Mouse (Mus musculus) hindbrain, embryonic 10.5 days (tissue): ENCODE data around the gene Cemip2. TPM values are rescaled to one million over a fixed set of nuclear protein-coding genes. Genes with fewer than 3 reads are reported as not detected.
A peak's percentile ranks its signal among the peaks of the same experiment; 100 is the strongest.
"Not testable (repeated sequence)": the region's sequence is repeated elsewhere in the genome, so short reads cannot be mapped to it uniquely, and the experiment has no call there.

Experiments
- DNase-seq: peaks from one replicate; pipeline ENCODE4 v3.0.0-alpha.2; 2017; ENCODE audit warnings: low spot score
- H3K27ac ChIP-seq: fragments of 300-500 bp; sonication (generic); 2 replicates; pipeline ENCODE4 v1.5.1; 2016; ENCODE audit warnings: mild to moderate bottlenecking, moderate library complexity
- H3K27me3 ChIP-seq: fragments of 300-500 bp; sonication (generic); 2 replicates; pipeline ENCODE4 v1.6.1; 2016; ENCODE audit warnings: mild to moderate bottlenecking; ENCODE audit not compliant: poor library complexity, insufficient read depth, severe bottlenecking
- H3K36me3 ChIP-seq: fragments of 300-500 bp; sonication (generic); 2 replicates; pipeline ENCODE4 v1.6.1; 2016; ENCODE audit warnings: mild to moderate bottlenecking, moderate library complexity
- H3K4me1 ChIP-seq: fragments of 300-500 bp; sonication (generic); replicated peaks from 2 replicates; pipeline ENCODE4 v1.6.1; 2016; ENCODE audit warnings: mild to moderate bottlenecking
- H3K4me3 ChIP-seq: fragments of 300-500 bp; sonication (generic); 2 replicates; pipeline ENCODE4 v1.5.1; 2016; ENCODE audit warnings: mild to moderate bottlenecking, moderate library complexity
- H3K9me3 ChIP-seq: fragments of 300-500 bp; sonication (generic); 2 replicates; pipeline ENCODE4 v1.6.1; 2016; ENCODE audit warnings: mild to moderate bottlenecking, moderate library complexity
- WGBS: fragments of 180-500 bp; shearing (Covaris S2); methylation state at CpG from one replicate; pipeline ENCODE4 v1.1.7; 2016; 5-methylcytosine and 5-hydroxymethylcytosine counted together
- polyA plus RNA-seq: library from polyadenylated mRNA; unstranded; fragments of >200 nt; fragmentation: Nextera tagmentation; extraction: Ambion mirVana; gene quantifications from 2 replicates; pipeline ENCODE4 v1.2.1, GENCODE M21; 2016

Cemip2 gene
- polyA plus RNA-seq, 1 experiment from 2014 or later: 86.4 TPM

GRCm38 (mm10) chr19:21865242-21866055, 87.3 kb downstream of the Cemip2 start:
- no peak for DNase-seq
- H3K27ac ChIP-seq: no peak overlapping the region
- no peaks in the 10 kb centered on the region for H3K4me1 ChIP-seq
- H3K4me3 ChIP-seq: no peak overlapping the region
- H3K27me3 ChIP-seq: no peaks in the 10 kb centered on the region
- no peaks in the 10 kb centered on the region for H3K9me3 ChIP-seq
- whole genome bisulfite sequencing: 89% methylated on average over 7 of the region's 7 CpGs
- peaks cover 12% of the 10 kb centered on the region for H3K36me3 ChIP-seq

DNA sequence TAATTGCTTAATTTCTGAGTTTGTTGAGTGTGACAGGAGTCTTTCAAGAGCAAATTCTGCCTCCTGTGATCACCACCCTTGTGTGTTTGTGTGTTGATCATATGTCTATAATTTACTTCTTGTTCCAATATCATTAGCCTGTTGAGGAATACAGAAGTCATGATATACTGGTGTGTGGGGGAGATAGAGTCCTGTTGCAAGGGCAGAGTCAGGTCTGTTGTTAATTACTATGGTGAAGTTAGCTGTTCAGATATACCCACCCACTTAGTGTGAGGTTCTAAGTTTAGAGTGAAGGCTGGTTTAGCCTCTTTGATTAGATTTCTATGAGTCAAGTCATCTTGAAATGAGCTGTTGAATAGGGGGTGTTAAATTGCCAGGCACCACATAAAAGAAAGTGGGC, 88.0 kb downstream of the Cemip2 start:
- no peaks in the 10 kb centered on the region for H3K27me3 ChIP-seq
- H3K4me1 ChIP-seq: no peaks in the 10 kb centered on the region
- no peak overlapping the region for H3K4me3 ChIP-seq
- no peak for DNase-seq
- no peak overlapping the region for H3K27ac ChIP-seq
- H3K36me3 ChIP-seq: peaks cover 6% of the 10 kb centered on the region
- no peaks in the 10 kb centered on the region for H3K9me3 ChIP-seq

- H3K9me3 ChIP-seq, H3K27me3 ChIP-seq, H3K36me3 ChIP-seq, H3K27ac ChIP-seq, H3K4me1 ChIP-seq, H3K4me3 ChIP-seq, DNase-seq: not testable (repeated sequence)
- 92% methylated on average over 4 of the region's 4 CpGs for WGBS
These were observed 88.6 kb downstream of the Cemip2 start for GRCm38 (mm10) chr19:21866756-21867155.

- no peaks in the 10 kb centered on the region for H3K36me3 ChIP-seq
- WGBS: 84% methylated on average over 2 of the region's 2 CpGs
These were observed 90.3 kb downstream of the Cemip2 start for GRCm38 (mm10) chr19:21868471-21868870.

GRCm38 (mm10) chr19:21882110-21882940, 104.2 kb downstream of the Cemip2 start:
- Histone ChIP-seq H3K9me3 (no peaks in the 10 kb centered on the region), H3K27me3 (no peaks in the 10 kb centered on the region), H3K4me3 (no peak overlapping the region), H3K27ac (peak overlapping the region; percentile 64), H3K4me1 (peaks cover 22% of the 10 kb centered on the region), H3K36me3 (no peaks in the 10 kb centered on the region)
- peak; percentile 30 for DNase-seq
- 12% methylated on average over 8 of the region's 8 CpGs for WGBS

More at GRCm38 (mm10) chr19:21868471-21868870, 90.3 kb downstream of the Cemip2 start:
- H3K27ac ChIP-seq: no peak overlapping the region
- H3K9me3 ChIP-seq: no peaks in the 10 kb centered on the region
- no peaks in the 10 kb centered on the region for H3K4me1 ChIP-seq
- H3K4me3 ChIP-seq: no peak overlapping the region
- H3K27me3 ChIP-seq: no peaks in the 10 kb centered on the region
- no peak for DNase-seq

- Histone ChIP-seq H3K4me1 (peaks cover 22% of the 10 kb centered on the region), H3K9me3 (no peaks in the 10 kb centered on the region), H3K27me3 (no peaks in the 10 kb centered on the region), H3K27ac (0 out of 2 replicates have a peak overlapping the region, but pooled peaks have one; percentile 64), H3K36me3 (no peaks in the 10 kb centered on the region), H3K4me3 (no peak overlapping the region)
- no peak for DNase-seq
- WGBS: 80% methylated on average over 3 of the region's 3 CpGs
These were observed 104.9 kb downstream of the Cemip2 start for GRCm38 (mm10) chr19:21883053-21883452.

- Histone ChIP-seq H3K9me3 (no peaks in the 10 kb centered on the region), H3K4me3 (no peak overlapping the region), H3K27me3 (no peaks in the 10 kb centered on the region), H3K4me1 (peaks cover 22% of the 10 kb centered on the region), H3K36me3 (no peaks in the 10 kb centered on the region), H3K27ac (no peak overlapping the region)
- no peak for DNase-seq
- WGBS: 72% methylated on average over 2 of the region's 2 CpGs
These were observed 105.8 kb downstream of the Cemip2 start for GRCm38 (mm10) chr19:21883922-21884321.

DNA sequence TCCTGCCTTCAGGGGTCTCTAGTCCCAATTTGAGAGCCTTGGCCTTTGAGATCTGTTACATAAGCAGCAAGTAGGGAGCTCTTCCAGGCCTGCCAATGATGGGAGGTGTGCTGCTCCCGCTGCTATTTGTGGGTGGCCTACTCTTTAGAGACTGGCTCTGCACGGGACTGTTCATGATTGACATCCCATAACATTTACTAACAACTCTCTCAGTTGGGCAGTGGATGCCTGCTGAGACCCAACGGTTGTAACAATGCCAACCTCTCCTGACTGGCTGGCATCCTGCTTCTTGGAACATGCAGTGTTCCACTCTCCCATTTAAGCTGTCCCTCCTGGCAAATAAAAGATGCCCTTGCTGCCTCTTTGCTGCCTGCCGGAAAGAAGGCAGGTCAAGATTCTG, 106.2 kb downstream of the Cemip2 start:
- no peak overlapping the region for H3K4me3 ChIP-seq
- H3K4me1 ChIP-seq: peaks cover 22% of the 10 kb centered on the region
- no peak overlapping the region for H3K27ac ChIP-seq
- no peaks in the 10 kb centered on the region for H3K9me3 ChIP-seq
- no peaks in the 10 kb centered on the region for H3K27me3 ChIP-seq
- no peak for DNase-seq
- 34% methylated on average over 4 of the region's 4 CpGs for WGBS
- no peaks in the 10 kb centered on the region for H3K36me3 ChIP-seq

DNA sequence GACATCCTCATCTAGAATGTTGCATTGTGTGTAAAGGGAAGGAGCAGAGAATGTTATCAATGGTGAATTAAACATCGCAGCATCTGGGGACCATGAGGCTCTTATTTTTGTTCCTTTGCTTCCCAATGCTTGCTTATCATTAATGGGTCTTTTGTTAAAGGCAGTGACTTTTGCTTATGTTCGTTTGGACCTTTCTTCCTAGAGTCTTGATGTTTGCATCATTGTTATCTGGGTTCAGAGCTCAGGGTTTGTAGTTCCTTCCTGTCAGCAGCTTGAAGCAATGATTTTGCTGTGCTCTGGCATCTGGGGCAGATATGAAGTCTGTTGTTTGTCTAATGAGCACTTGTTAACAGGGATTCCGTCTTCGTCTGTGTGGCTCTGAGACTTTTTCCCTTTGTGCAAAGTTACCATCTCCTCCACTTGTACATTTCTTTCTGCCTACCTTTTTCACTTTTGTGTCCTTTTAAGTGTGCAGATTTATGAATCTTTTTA, 108.1 kb downstream of the Cemip2 start:
- no peaks in the 10 kb centered on the region for H3K36me3 ChIP-seq
- H3K27me3 ChIP-seq: no peaks in the 10 kb centered on the region
- no peaks in the 10 kb centered on the region for H3K9me3 ChIP-seq
- no peak overlapping the region for H3K27ac ChIP-seq
- H3K4me3 ChIP-seq: no peak overlapping the region
- 82% methylated on average over 4 of the region's 4 CpGs for WGBS
- no peak for DNase-seq
- H3K4me1 ChIP-seq: peaks cover 22% of the 10 kb centered on the region

DNA sequence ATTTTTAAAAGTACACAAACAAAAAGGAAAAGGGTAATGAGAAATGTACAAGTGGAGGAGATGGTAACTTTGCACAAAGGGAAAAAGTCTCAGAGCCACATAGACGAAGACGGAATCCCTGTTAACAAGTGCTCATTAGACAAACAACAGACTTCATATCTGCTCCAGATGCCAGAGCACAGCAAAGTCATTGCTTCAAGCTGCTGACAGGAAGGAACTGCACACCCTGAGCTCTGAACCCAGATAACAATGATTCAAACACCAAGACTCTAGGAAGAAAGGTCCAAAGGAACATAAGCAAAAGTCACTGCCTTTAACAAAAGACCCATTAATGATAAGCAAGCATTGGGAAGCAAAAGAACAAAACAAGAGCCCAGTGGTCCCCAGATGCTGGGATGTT, 112.6 kb downstream of the Cemip2 start:
- no peaks in the 10 kb centered on the region for H3K9me3 ChIP-seq
- no peaks in the 10 kb centered on the region for H3K27me3 ChIP-seq
- no peak for DNase-seq
- H3K27ac ChIP-seq: no peak overlapping the region
- no peaks in the 10 kb centered on the region for H3K36me3 ChIP-seq
- no peak overlapping the region for H3K4me3 ChIP-seq
- 90% methylated on average over 2 of the region's 2 CpGs for WGBS
- no peaks in the 10 kb centered on the region for H3K4me1 ChIP-seq

- H3K36me3 ChIP-seq: no peaks in the 10 kb centered on the region
- WGBS: 92% methylated on average over 3 of the region's 3 CpGs
- H3K4me3 ChIP-seq: no peak overlapping the region
- no peaks in the 10 kb centered on the region for H3K27me3 ChIP-seq
- H3K4me1 ChIP-seq: no peaks in the 10 kb centered on the region
- no peaks in the 10 kb centered on the region for H3K9me3 ChIP-seq
- no peak for DNase-seq
- no peak overlapping the region for H3K27ac ChIP-seq
These were observed 116.7 kb downstream of the Cemip2 start for GRCm38 (mm10) chr19:21894792-21895191.

DNA sequence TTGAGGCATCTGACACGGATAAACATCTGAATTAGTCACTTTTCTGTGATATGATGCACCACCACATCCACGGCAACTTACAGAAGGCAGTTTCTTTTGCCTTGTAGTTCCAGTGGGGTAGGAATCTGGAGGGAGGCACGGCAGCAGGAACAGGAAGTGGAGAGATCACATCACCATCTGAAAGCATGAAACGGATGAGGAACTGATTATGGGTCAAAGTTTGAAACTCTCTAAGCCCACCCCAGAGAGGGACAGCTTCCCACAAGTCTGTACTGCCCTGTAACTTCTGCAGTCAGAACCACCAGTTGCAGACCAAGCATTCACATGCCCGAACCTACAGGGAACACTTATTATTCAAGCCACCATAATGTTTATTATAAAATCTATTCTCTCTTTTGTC, 117.4 kb downstream of the Cemip2 start:
- no peak for DNase-seq
- Histone ChIP-seq H3K36me3 (no peaks in the 10 kb centered on the region), H3K27me3 (no peaks in the 10 kb centered on the region), H3K4me3 (no peak overlapping the region), H3K27ac (no peak overlapping the region), H3K4me1 (no peaks in the 10 kb centered on the region), H3K9me3 (no peaks in the 10 kb centered on the region)
- 84% methylated on average over 5 of the region's 5 CpGs for WGBS
